Mouse (Mus musculus): ENCODE data around the gene Sec61a1.

Gene Sec61a1

DNA sequence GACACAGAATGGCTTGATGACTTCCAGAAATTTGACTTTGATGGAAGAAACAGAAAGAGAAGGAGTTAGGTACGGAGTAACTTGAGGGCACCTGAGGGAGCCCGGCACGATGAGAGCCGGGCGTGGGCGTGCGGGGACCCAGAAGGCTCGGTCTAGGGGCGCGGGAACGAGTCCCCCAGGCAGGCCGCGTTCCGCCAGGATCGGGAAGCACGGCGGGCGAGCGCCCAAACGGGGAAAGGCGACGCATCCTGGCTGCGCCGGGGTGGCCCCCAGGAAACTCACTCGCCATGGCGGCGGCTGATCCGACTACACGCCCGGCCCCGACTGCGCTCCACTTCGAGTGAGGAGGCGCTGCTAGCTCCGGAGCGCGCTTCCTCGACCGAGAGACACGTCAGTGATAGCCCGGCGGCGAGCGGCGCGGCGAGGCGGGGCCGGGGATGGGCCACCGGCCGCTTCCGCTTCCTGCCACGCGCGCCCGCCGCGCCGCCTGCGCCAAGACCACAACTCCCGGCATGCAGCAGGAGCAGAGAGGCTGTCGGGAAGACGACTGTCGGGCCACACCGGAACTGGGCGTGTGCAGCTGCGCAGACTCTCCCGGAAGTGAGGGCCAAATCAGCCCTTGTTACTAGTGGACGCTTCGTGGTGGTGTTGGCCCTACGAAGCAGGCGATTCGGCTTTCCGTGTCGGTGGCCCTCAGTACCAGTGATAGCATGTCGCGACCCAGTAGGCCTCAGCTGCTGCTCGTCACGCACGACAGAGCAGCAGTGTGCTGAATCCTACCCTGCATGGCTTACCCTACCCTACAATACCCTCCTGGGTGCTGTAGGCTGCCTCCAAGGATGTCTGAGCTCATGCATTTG, at the start of gene Sec61a1:
Sec61a1 (minus strand) TSS at position 502 of the 860 bp plus-strand sequence.
- DNase-seq (ENCODE audit: low spot score) = peak; percentile 95

DNA sequence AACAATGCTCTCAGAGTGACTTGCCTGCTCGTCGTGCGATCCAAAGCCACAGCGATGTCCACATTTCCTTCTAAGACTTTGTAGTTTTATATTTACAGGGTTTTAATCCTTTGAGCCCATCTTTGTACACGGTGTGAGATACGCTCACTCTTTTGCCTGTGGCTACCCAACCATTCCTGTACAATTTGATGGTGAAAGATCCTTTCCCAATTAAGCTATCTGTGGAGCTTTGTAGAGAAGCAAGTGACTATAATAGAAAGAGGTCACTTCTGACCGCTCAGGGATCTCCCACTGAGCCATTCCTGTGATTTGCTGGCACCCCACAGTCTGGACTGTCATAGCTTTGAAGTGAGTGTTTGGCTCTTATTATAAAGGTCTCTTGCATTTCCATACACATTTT, 48.0 kb upstream of the Sec61a1 start:
- DNase-seq (ENCODE audit: low spot score) = no peak

DNA sequence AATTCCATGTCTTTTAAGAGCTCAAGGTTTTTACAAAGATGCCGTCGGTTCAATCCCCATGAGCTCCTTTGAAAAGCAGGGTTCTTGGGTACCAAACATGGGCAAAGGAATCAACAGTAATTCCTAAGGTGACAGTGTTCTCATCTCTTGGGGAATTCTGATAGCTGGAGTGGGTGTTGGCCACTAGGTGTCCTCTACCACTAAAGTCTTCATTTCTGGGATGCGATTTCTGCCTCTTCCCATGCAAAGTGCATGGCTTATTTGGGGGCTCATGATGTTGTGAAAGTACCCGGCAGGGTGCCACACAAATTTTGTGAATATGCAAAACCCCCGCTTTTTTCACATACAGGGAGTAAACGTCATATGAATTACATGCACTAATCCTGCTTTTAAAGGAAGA, 46.3 kb upstream of the Sec61a1 start:
- peak; percentile 65 for DNase-seq (ENCODE audit: low spot score)

DNA sequence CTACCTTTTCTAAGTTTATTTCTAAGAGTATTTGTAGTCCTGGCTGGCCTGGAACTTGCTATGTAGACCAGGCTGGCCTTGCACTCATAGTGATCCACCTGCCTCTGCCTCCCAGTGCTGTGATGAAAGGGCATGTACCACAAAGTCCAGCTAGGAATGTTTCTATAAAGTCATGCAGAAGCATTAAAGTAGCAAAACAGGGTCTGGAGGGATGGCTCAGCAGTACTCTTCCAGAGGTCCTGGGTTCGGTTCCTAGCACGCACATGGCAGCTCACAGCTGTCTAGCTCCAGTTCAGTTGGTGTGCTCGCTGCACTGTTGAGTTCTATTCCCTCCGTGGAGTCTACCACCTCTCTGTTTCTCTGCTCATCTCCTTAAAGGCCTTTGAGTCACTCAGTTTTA, 41.5 kb upstream of the Sec61a1 start:
- no peak for DNase-seq (ENCODE audit: low spot score)

DNA sequence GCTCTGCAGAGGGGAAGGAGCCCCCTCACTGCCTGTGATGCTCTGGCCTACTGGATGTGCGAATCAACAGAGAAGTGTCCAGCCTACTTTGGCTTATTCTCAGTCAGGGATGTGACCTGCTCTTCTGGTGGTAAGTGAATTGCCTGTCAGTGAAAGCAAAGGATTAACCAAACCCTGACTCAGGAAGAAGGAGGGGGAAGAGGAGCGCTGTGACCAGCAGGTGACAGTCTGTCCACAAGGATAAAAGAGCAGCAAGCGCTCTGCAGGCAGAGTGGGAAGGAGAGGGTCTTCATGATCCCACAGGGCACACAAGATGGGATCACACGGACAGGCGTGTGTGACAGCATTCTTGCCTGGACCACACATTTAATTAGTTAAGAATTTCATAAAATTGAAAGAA, 41.0 kb upstream of the Sec61a1 start:
- DNase-seq (ENCODE audit: low spot score) = peak; percentile 45

DNA sequence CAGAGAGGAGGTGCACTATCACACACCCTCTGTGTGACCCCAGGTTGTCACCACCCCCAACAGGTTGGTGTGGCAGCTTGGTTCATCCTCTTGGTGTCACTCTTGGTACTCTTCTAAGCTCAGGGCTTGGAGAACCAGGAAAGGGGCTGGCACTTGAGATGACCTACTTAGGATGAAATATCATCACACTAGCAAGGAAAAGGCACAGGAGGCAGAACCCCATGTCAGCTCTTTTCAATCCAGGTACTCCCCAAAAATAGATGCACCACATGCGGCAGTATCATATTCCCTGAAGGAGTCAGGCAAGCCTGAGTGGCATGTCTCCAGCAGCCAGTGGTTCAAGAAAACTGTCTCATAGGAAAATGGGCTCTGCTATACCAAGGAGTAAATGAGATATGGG, 39.4 kb upstream of the Sec61a1 start:
- peak; percentile 46 for DNase-seq (ENCODE audit: low spot score)

DNA sequence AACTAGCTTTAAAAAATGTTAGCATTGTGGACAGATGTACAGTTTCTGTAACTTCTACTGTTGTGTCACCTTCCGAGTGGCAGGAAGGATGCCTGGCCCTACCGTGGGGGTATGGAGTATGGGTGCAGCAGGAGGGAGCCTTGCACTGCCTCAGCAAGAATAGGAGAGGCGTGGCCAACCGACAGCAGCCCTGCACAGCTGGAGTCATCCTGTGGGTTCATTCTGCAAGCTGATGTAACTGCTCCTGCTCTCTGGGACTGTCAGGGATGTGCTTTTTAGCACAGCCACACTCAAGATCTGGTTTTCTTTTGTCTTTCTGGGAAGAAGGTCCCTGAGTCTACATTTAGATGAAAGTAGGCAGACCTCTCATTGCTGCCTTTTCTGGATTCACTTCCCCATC, 38.8 kb upstream of the Sec61a1 start:
- no peak for DNase-seq (ENCODE audit: low spot score)

DNA sequence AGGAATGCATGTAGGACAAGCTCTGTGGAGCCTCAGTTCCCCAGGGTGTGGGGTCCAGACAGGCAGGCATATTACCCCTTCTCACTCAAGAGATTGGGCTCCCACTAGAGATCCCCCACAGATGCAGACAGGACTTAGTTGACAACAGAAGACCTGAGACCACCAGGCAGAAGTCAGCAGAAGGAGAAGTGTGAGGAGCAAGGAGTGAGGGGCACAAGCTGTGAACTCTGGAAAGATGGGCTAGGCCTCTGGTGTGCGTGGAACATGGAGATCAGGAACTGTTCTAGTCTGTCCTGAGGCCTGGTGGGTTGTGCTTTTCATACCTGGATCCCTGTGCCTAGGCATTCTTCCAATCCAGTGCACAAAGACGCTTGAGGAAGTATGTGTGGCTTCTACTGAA, 31.2 kb upstream of the Sec61a1 start:
- no peak for DNase-seq (ENCODE audit: low spot score)

DNA sequence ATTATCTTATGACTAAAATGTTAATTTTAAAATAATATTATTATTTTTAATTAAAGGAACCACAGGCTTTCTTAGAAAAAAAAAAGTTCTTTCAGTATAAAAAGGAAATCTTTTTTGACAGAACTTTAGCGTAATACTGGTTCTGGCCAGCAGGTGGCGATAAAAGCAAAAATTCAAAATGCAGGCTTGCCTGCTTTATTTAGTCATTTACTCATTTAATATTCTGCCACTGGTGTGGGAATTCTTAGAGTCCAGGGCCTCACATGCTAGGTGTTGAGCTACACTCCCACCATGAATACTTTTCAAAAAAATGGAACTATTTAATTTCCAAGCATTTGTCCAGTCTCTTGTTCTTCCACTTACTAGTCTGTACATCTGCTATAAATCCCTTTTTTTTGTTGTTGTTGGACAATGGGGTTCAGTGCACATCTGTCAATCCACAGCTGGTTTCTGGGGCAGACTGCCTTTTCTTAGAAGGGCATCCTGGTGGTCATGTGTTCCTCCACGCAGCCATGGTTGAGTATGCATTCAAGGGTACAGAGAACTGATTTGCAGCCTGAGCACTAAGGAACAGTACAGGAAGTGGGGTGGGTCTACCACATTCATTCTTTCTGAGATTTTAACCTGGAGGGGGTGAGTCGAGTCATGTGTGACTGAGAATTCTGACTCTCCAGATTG, 30.6 kb upstream of the Sec61a1 start:
- peak; percentile 83 for DNase-seq (ENCODE audit: low spot score)

DNA sequence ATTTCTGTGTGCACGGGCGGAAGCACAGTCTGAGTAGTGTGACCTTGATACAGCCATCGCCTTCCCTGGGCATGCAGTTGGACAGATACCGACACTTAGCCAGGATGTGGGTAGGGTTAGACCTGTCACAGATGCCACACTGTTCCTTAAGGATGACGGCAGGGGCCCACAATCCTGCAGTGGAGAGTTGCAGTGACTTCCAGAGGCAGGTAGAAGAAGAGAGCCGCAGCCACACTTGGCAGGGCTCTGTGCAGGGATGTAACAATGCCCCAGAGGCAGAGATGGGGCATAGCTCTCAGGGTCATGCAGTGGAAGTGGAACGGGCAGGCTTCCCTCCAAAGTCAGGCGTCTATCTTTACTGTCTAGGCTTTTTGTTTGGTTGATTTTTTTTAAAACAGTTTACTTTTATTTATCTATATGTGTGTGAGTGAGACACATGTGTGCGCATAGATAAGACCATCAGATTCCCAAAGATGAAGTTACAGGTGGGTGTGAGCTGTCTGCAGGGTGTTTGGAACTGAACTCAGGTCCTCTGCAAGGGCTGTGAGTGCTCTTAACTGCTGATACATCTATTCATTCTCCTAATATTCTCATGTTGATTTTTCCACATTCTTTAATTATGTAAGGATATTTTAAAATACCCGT, 29.8 kb upstream of the Sec61a1 start:
- DNase-seq (ENCODE audit: low spot score) = no peak

DNA sequence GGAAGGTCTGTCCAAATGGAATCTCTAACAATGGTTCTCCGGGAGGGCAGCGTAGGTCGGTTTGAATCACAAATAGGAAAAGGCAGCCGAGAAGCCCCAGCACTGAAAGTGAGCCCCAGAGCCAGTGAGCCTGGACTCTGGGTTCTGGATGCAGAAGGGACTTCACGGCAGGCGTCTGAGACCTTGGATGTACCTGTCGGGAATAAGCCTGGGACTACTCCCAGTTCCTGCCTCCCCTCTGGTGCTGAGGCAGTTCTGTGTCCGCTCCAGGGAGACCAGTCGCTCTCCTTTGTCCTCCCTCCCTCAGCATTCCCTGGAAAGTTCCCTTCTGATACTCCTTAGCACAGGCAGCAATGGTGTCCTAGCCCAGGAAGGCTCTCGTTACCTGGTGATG, 26.7 kb upstream of the Sec61a1 start:
- no peak for DNase-seq (ENCODE audit: low spot score)

DNA sequence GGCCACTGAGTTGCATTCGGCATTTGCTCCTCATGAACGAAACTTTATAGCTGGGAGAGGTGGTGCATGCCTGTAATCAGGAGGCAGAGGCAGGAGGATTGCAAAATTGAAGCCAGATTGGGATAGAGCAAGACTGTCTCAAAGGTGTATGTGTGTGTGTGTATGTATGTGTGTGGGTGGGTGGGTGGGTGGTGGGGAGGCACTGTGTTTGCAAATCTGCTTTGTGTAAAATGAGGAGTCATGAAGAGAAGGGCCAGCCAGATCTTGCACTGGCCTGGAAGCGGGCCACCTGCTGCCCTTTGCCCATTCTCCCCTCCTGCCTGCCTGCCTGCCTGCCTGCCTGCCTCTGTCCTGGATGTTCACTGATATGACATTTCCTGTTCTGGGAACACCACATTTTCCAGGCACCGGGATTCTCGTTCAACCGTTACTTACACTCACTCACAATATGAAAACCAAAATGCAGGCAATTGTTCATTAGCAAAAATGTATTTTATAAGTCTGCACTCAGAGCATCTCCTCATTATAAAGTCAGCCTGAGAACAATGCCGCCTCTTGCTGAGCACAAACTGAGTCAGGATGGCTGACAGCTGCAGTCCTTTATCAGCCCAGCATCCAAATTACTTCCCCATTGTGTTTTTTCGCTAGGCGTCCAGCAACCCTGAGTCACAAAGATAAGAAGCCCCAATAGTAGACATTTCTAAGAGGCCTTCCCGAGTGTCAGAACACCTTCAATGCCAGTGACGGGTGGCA, 26.1 kb upstream of the Sec61a1 start:
- peak; percentile 53 for DNase-seq (ENCODE audit: low spot score)

DNA sequence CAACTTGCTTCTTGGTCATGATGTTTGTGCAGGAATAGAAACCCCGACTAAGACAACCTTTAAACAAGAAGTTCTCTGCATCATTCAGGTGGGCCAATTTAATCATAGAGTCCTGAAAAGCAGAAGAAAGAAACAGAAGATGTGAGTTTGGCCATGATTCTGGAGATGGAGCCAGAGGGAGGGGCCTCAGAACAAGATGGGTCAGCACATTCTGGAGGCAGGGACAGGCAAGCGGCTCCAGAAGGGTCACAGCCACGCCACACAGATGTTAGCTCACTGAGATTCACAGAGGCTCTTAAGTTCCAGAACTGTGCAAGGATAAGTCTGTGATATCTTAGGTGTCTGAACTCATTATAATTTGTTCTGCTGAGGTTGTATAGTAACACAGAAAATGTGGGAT, 25.5 kb upstream of the Sec61a1 start:
- DNase-seq (ENCODE audit: low spot score) = no peak

DNA sequence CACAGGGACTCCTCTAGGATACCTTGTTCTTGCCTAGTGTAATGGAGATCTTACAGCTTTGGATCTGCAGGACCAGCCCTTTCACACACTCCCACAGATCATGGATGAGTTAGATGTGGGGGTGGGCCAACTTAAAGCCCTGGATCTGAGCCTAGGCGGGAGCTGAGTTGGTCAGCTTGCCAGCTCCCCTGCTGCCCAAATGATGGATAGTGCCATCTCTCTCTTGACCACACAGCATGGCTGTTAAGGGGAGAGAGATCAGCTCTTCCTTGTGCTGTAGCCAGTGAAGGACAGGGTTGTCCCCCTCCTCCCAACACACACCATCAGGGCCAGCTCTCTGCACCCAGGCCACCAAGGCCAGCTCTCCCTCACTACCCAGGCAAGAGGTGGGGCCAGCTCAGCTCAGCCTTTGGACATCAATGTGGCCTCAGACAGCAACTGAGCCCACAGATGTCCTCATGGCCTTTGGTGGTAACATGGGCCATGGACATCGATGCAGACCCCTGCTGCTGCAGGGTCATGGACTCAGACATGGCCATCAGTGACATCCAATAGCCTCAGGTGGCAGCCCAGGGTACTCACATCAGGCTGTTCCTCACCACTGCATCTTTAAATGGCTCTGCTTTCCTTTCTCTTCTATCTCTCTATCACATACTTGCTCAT, 21.5 kb upstream of the Sec61a1 start:
- DNase-seq (ENCODE audit: low spot score) = no peak

DNA sequence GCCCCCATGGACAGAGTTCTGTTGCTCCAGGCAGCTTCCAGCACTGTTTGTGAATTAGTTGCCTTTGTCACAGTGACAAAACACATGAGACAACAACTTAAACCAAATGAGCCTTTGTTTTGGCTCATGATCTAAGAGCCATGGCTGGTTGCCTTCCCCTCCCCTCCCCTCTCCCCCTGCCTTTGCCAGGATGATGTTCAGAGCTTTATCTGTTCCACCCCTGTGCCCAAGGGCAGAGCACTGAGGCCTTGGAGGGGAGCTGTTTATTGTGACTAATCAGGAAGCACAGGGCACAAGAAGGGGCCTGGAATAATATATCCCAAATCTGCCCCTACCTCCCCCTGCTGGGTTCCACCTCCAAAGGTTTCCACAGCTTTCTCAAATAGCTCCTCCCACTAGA, 11.6 kb upstream of the Sec61a1 start:
- DNase-seq (ENCODE audit: low spot score) = no peak

DNA sequence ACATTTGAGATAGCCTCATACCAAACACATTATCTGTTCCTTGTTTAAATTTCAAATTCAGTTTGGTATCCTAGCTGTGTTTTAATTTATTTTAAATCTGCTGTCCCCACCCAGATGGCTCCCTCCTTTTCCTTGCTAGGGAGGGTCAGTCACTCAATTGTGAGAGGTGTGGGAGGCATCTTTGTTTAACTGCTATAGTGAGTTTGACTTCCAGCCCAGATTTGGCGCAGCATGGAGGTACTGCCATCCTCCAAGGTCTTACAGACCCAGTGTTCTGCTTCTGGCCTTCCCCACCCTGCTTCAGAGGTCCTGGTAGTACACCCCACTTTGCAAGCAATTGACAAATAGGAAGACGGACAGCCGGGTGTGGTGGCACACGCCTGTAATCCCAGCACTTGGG, 5.4 kb upstream of the Sec61a1 start:
- DNase-seq (ENCODE audit: low spot score) = no peak

DNA sequence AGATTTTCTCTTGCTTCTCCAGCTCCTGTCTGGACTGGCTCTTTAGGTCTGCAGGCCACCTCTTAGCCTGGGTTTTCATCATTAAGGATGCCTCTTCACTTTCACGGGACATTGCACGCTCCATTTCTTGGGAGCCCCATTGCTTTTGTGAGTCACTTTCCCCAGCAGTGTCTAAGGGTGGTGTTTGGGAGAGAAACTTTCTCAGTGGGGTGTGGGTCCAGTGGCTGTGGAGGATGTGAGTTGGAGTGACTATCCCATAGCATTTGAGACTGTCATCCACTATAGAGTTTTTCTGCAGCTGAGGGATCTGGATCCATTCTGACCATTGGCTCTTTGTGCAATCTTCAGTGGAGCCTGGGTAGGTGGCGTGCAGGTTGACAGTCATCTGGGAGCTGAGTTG, 4.7 kb upstream of the Sec61a1 start:
- DNase-seq (ENCODE audit: low spot score) = no peak

DNA sequence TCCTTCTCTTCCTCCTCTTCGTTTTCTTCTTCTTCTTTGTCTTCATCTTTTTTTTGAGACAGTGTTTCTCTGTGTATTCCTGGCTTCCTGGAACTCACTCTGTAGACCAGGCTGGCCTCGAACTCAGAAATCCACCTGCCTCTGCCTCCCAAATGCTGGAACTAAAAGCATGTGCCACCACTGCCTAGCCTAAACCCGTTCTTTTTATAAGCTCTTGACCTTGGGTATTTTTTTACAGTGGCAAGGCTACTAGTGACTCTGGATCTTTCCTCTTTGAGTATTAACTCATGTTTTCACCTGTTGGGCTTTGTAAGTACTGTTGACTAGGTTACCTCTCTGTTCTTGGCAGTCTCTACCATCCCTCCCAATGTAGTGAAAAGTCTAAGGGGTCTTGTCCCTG, 4.3 kb upstream of the Sec61a1 start:
- no peak for DNase-seq (ENCODE audit: low spot score)

DNA sequence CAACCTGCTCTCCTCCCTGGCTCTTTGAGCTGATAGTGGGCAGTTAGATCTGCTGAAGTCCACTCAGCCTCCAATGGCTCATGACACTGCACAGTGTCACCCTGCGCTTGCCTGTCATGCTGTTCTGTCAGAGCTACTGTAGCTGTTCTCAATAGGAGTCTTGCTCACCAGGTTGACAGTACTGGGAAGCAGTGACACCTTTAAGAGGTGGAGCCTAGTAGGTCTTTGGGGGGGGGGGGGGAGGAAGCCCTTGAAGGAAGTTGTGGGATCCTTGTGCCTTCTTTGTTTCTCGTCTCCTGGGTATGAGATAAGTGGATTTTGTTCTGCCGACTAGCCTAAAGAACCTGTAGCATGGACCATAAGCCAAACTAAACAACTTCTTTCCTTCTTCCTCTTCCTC, 3.9 kb upstream of the Sec61a1 start:
- no peak for DNase-seq (ENCODE audit: low spot score)

DNA sequence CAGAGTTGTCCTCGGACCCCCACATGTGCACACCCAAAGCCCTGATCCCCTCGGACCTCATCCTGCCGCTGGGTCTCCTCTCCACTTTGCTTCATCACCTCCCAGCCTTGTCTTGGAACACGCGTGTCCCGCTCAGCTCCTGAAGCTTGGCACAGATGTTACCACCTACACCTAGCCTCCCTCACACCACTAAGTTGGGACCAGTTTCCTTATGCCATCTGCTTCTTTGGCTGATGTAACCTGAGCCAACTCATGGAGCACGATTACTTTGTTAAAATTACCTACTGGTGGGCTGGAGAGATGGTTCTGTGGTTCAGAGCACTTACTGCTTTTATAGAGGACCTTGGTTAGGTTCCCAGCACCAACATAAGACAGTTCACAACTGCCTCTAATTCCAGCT, 3.1 kb upstream of the Sec61a1 start:
- no peak for DNase-seq (ENCODE audit: low spot score)

DNA sequence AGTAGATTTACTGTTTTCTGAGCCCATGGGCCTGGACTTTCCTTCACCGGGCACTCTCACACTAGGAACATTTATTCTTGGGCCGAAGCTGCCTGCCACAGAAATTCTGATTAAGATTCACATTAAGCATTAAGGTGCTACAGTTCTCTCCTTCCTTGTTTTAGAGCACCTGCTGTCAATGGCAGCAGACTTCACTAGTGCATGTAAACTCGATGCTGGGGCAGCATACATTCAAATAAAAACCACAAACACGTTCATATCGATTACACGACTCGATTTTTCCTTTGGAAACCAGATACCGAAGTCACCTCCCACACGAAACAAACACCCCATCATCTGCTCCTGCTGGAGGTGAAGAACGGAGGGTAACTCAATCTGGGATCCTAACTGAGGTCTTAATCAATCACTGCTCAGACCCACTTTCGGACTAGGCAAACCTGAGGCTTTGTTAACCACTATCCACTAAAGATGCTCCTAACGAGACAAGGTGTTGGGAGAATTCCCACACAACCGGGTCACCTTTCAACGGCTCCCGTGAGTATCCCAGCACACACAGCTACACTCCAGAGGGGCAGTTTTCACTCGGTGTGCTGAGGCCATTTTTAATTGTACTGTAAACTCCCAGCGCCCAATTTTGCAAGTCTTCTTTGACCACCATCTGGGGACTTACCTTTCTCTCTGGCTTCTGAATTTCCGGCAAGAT, 853 bp downstream of the Sec61a1 start:
- peak; percentile 13 for DNase-seq (ENCODE audit: low spot score)
